Mouse (Mus musculus) spleen, adult 2 months (tissue): ENCODE data around the gene Slc22a23.

ENCODE experiments used
- CTCF ChIP-seq: fragments of 200-500 bp; IDR thresholded peaks from 2 replicates; pipeline ENCODE4 v1.5.1; 2011; ENCODE audit warnings: mild to moderate bottlenecking, inconsistent platforms; ENCODE audit not compliant: insufficient read depth, insufficient read length, insufficient replicate concordance; ENCODE audit errors: extremely low read depth
- POLR2A ChIP-seq: fragments of 200-500 bp; IDR thresholded peaks from 2 replicates; pipeline ENCODE4 v1.6.1; 2011; ENCODE audit warnings: low read depth, low read length, inconsistent platforms

DNA sequence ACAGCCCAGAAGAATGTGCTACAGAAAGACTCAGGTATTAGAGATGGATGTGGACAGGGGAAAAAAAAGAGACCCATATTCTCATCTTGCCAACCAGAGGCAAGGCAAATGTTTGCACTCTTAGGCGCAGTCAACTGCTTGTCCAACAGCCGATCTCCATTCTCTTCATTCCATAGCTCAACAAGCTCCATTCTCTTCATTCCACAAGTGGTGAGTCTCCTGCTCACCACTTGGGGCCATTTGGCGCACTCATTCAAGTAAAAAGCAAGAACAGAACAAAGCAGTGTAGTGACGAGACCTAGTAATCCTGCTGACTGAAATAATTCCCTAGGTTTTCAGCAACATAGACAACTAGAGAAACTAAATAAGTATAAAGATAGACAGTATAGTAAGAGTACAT lies 50.8 kb downstream of the Slc22a23 start:
- TF ChIP-seq CTCF (no peak), POLR2A (no peak)
